9 mouse cellular contexts compared by ENCODE assay signal in genomic region chr7:142386621-142387201, GRCm38 (mm10). TPM values are rescaled to one million over a fixed set of nuclear protein-coding genes. Genes with fewer than 3 reads are reported as not detected.
DNase-seq lines count a peak whose midpoint lies in the region; ATAC-seq lines count a peak whose summit lies in the region.
"Had no signal": no experiment of that assay in that cellular context is flagged by ENCODE, and none has a peak within 500 bp of the region (broad histone marks: within the 10 kb centered on the region; RNA-seq: fewer than 3 reads in every experiment).

No protein-coding gene starts in this region.

- H3K36me3 ChIP-seq in embryonic facial prominence, embryonic 13.5 days = peaks cover 39% of the 10 kb centered on the region
- H3K36me3 ChIP-seq in hindbrain, embryonic 14.5 days (replicated peaks; ENCODE audit: control insufficient read depth, insufficient read depth) = peaks cover 37% of the 10 kb centered on the region
- H3K36me3 ChIP-seq in liver, embryonic 15.5 days (replicated peaks) = peaks cover 41% of the 10 kb centered on the region

- peak overlapping the region; percentile 83 for H3K4me3 ChIP-seq in embryonic facial prominence, embryonic 13.5 days
- H3K4me3 ChIP-seq in hindbrain, embryonic 14.5 days (replicated peaks; ENCODE audit: low read length) = peak overlapping the region; percentile 71
- peak overlapping the region; percentile 88 for H3K4me3 ChIP-seq in liver, embryonic 15.5 days (replicated peaks)

- ATAC-seq in cerebellum, adult (ENCODE audit: insufficient number of reproducible peaks, low FRiP score, low TSS enrichment) = no peak
- ATAC-seq in embryonic facial prominence, embryonic 13.5 days (ENCODE audit: insufficient number of reproducible peaks, insufficient read depth, low FRiP score, low TSS enrichment, low read depth) = no peak
- ATAC-seq in hindbrain, embryonic 14.5 days (ENCODE audit: low FRiP score) = no peak
- ATAC-seq in liver, embryonic 15.5 days (ENCODE audit: insufficient read depth) = peak; percentile 61

- H3K27ac ChIP-seq in embryonic facial prominence, embryonic 13.5 days = no peak overlapping the region
- no peak overlapping the region for H3K27ac ChIP-seq in hindbrain, embryonic 14.5 days
- H3K27ac ChIP-seq in liver, embryonic 15.5 days (replicated peaks) = peak overlapping the region; percentile 95

- H3K9ac ChIP-seq in embryonic facial prominence, embryonic 13.5 days = peak overlapping the region; percentile 95
- peak overlapping the region; percentile 80 for H3K9ac ChIP-seq in hindbrain, embryonic 14.5 days
- H3K9ac ChIP-seq in liver, embryonic 15.5 days = peak overlapping the region; percentile 96

- WGBS in embryonic facial prominence, embryonic 13.5 days = 53% methylated on average over 6 of the region's 6 CpGs
- WGBS in hindbrain, embryonic 14.5 days = 59% methylated on average over 6 of the region's 6 CpGs
- 34% methylated on average over 6 of the region's 6 CpGs for WGBS in liver, embryonic 15.5 days (ENCODE audit: insufficient replicate concordance)

- peak; percentile 48 for DNase-seq in cerebellum, adult 11-12 months
- DNase-seq in 3T3-L1 (ENCODE audit: low read depth, low spot score) = peak; percentile 29
- DNase-seq in hindbrain, embryonic 14.5 days (ENCODE audit: low spot score) = no peak
- peak; percentile 56 for DNase-seq in thymus, postnatal 4 days
- no peak for DNase-seq in left cerebral cortex, postnatal 36 days (ENCODE audit: low spot score in 2 of 2)

- H3K4me1 ChIP-seq in embryonic facial prominence, embryonic 13.5 days = peaks cover 18% of the 10 kb centered on the region
- H3K4me1 ChIP-seq in hindbrain, embryonic 14.5 days (replicated peaks; ENCODE audit: control insufficient read depth, insufficient read depth, low read length) = peaks cover 18% of the 10 kb centered on the region
- peaks cover 80% of the 10 kb centered on the region for H3K4me1 ChIP-seq in liver, embryonic 15.5 days (replicated peaks)

- intact Hi-C loops in left cerebral cortex, postnatal 36 days (cut with DNase I) = loop anchor here (2.0 kb wide), 1 partner anchor 14 kb away; the partner anchor contains the start of gene Ifitm10

- H3K9me3 ChIP-seq in embryonic facial prominence, embryonic 13.5 days = no peaks in the 10 kb centered on the region
- no peaks in the 10 kb centered on the region for H3K9me3 ChIP-seq in hindbrain, embryonic 14.5 days (ENCODE audit: control insufficient read depth, low read length)
- H3K9me3 ChIP-seq in liver, embryonic 15.5 days (replicated peaks) = no peaks in the 10 kb centered on the region

- H3K4me2 ChIP-seq in embryonic facial prominence, embryonic 13.5 days = peak overlapping the region; percentile 90
- peak overlapping the region; percentile 83 for H3K4me2 ChIP-seq in hindbrain, embryonic 14.5 days (replicated peaks)
- H3K4me2 ChIP-seq in liver, embryonic 15.5 days = peak overlapping the region; percentile 92

- no peaks in the 10 kb centered on the region for H3K27me3 ChIP-seq in embryonic facial prominence, embryonic 13.5 days
- H3K27me3 ChIP-seq in hindbrain, embryonic 14.5 days (ENCODE audit: control insufficient read depth, insufficient read depth, low read length) = no peaks in the 10 kb centered on the region
- H3K27me3 ChIP-seq in liver, embryonic 15.5 days = no peaks in the 10 kb centered on the region

RNA-seq across cellular contexts. Expression of gene Ctsd, which starts 1.1 kb away (rescaled TPM):
- polyA plus RNA-seq in embryonic facial prominence, embryonic 13.5 days (2015; fragmentation: Nextera tagmentation; extraction: Ambion mirVana) = 210 and 222 TPM in 2 replicates
- 313 and 325 TPM in 2 replicates for polyA plus RNA-seq in hindbrain, embryonic 14.5 days (2014; fragmentation: Nextera tagmentation; extraction: Ambion mirVana)
- 377 and 446 TPM in 2 replicates for polyA plus RNA-seq in liver, embryonic 15.5 days (2015; fragmentation: Nextera tagmentation; extraction: Ambion mirVana)
- total RNA-seq in left cerebral cortex, postnatal 36 days (2021) = 100 to 1,000 TPM; 297 to 348 TPM

RNA-seq across cellular contexts. Expression of gene Gm49369, which starts 4.2 kb away (rescaled TPM):
- polyA plus RNA-seq in embryonic facial prominence, embryonic 13.5 days (2015; fragmentation: Nextera tagmentation; extraction: Ambion mirVana) = not detected in 2 replicates
- not detected in 2 replicates for polyA plus RNA-seq in hindbrain, embryonic 14.5 days (2014; fragmentation: Nextera tagmentation; extraction: Ambion mirVana)
- 0.54 and 0.78 TPM in 2 replicates for polyA plus RNA-seq in liver, embryonic 15.5 days (2015; fragmentation: Nextera tagmentation; extraction: Ambion mirVana)
- 1 to 10 TPM in 1 of 2 experiments, not detected in 1; 4.6 TPM for total RNA-seq in left cerebral cortex, postnatal 36 days (2021)

RNA-seq across cellular contexts. Expression of gene Ifitm10, which starts 13.2 kb away (rescaled TPM):
- 2.5 and 3.3 TPM in 2 replicates for polyA plus RNA-seq in embryonic facial prominence, embryonic 13.5 days (2015; fragmentation: Nextera tagmentation; extraction: Ambion mirVana)
- polyA plus RNA-seq in hindbrain, embryonic 14.5 days (2014; fragmentation: Nextera tagmentation; extraction: Ambion mirVana) = 6.4 and 7.3 TPM in 2 replicates
- 1.9 and 2.1 TPM in 2 replicates for polyA plus RNA-seq in liver, embryonic 15.5 days (2015; fragmentation: Nextera tagmentation; extraction: Ambion mirVana)
- total RNA-seq in left cerebral cortex, postnatal 36 days (2021) = 10 to 100 TPM; 30.8 to 33.4 TPM

RNA-seq across cellular contexts. Expression of gene Syt8, which starts 47.9 kb away (rescaled TPM):
- 0.37 and 0.66 TPM in 2 replicates for polyA plus RNA-seq in embryonic facial prominence, embryonic 13.5 days (2015; fragmentation: Nextera tagmentation; extraction: Ambion mirVana)
- not detected in 2 replicates for polyA plus RNA-seq in hindbrain, embryonic 14.5 days (2014; fragmentation: Nextera tagmentation; extraction: Ambion mirVana)
- polyA plus RNA-seq in liver, embryonic 15.5 days (2015; fragmentation: Nextera tagmentation; extraction: Ambion mirVana) = 0.13 TPM in 1 of 2 replicates, not detected in the other
- total RNA-seq in left cerebral cortex, postnatal 36 days (2021) = not detected
- total RNA-seq: heart, postnatal 36 days had no signal

RNA-seq across cellular contexts. Expression of gene Tnni2, which starts 54.9 kb away (rescaled TPM):
- 7.7 and 8.4 TPM in 2 replicates for polyA plus RNA-seq in embryonic facial prominence, embryonic 13.5 days (2015; fragmentation: Nextera tagmentation; extraction: Ambion mirVana)
- 1.0 TPM in 1 of 2 replicates, not detected in the other for polyA plus RNA-seq in hindbrain, embryonic 14.5 days (2014; fragmentation: Nextera tagmentation; extraction: Ambion mirVana)
- 17.6 and 29.3 TPM in 2 replicates for polyA plus RNA-seq in liver, embryonic 15.5 days (2015; fragmentation: Nextera tagmentation; extraction: Ambion mirVana)
- total RNA-seq in left cerebral cortex, postnatal 36 days (2021) = under 1 TPM in 1 of 2 experiments, not detected in 1; 0.69 TPM

Comparison
In these comparisons a context has a peak if more than half of its experiments do, and no peak if none do; other contexts are left out.
1. DNase-seq: peak in cerebellum, adult 11-12 months (single experiment), 3T3-L1 (single experiment) and thymus, postnatal 4 days (single experiment); none in hindbrain, embryonic 14.5 days (single experiment) and left cerebral cortex, postnatal 36 days (0 of 2).
2. Peak in every context shown above with its lines, with median percentiles within 50 percentile points of each other: H3K4me2 ChIP-seq, H3K4me3 ChIP-seq and H3K9ac ChIP-seq.